In the genomic region with DNA sequence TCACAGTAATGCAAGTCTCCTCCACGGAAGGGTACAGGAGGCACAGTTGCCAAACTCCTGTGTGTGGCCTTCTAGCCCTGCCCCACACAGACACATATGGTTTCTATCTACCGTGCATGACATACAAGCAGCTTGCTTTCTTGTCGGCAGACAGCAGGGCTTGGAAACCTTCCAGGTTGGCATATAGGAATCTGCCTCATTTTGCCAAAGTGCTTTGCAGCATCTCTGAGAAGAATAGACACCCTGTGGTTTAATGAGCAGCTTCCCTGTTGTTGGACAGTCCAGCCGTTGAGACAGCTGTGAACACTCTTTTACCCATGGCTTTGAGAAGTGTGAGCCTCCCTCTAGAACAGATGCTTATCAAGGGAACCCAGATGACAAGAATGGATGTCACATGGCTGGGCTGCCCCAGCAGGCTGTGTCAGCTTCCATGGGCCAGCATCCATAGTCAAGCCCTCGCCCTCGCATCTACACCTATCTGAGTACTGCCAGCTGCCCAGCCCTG, we compare ENCODE assay signal across 9 mouse cellular contexts. TPM values are rescaled to one million over a fixed set of nuclear protein-coding genes. Genes with fewer than 3 reads are reported as not detected.
A peak's percentile ranks its signal among the peaks of the same experiment; 100 is the strongest.
DNase-seq lines count a peak whose midpoint lies in the region; ATAC-seq and TF ChIP-seq lines count a peak whose summit lies in the region.
"Had no signal": no experiment of that assay in that cellular context is flagged by ENCODE, and none has a peak within 500 bp of the region (broad histone marks: within the 10 kb centered on the region; RNA-seq: fewer than 3 reads in every experiment).

No protein-coding gene starts in this region.

- intact Hi-C loops in gastrocnemius, adult 2 months (cut with DNase I): loop anchor here (2.0 kb wide), 1 partner anchor 135 kb away; the partner anchor contains the start of gene Lcor

- no peaks in the 10 kb centered on the region; the same call in 1 of the 2 replicates for H3K27me3 ChIP-seq in hindbrain, embryonic 16.5 days (replicated peaks; ENCODE audit: control insufficient read depth, insufficient read depth, low read length)
- H3K27me3 ChIP-seq in kidney, embryonic 15.5 days: peaks cover 28% of the 10 kb centered on the region

- 0 out of 2 replicates have a peak overlapping the region, but pooled peaks have one; percentile 2 for H3K9ac ChIP-seq in hindbrain, embryonic 16.5 days (ENCODE audit: low read depth, low read length)
- no peak overlapping the region for H3K9ac ChIP-seq in kidney, embryonic 15.5 days

- peak overlapping the region; percentile 91 for H3K27ac ChIP-seq in gastrocnemius, adult 2 months
- peak overlapping the region; percentile 52; the same call in 1 of the 2 replicates for H3K27ac ChIP-seq in hindbrain, embryonic 16.5 days (ENCODE audit: low read depth, low read length)
- H3K27ac ChIP-seq in kidney, embryonic 15.5 days: no peak overlapping the region
- H3K27ac ChIP-seq: kidney, postnatal 0 days had no signal

- no peak overlapping the region for H3K4me2 ChIP-seq in hindbrain, embryonic 16.5 days (ENCODE audit: low read length)
- H3K4me2 ChIP-seq in kidney, embryonic 15.5 days: no peak overlapping the region

- 33% methylated on average over 6 of the region's 6 CpGs for WGBS in hindbrain, embryonic 16.5 days
- WGBS in kidney, embryonic 15.5 days: 43% methylated on average over 6 of the region's 6 CpGs

- ATAC-seq in hindbrain, embryonic 16.5 days: peak; percentile 56
- no peak for ATAC-seq in kidney, embryonic 15.5 days (replicated peaks; ENCODE audit: low FRiP score)

- H3K9me3 ChIP-seq in hindbrain, embryonic 16.5 days (ENCODE audit: control insufficient read depth, low read length): no peaks in the 10 kb centered on the region
- H3K9me3 ChIP-seq in kidney, embryonic 15.5 days (replicated peaks): no peaks in the 10 kb centered on the region

- H3K4me1 ChIP-seq in hindbrain, embryonic 16.5 days (ENCODE audit: control insufficient read depth, insufficient read depth, low read depth, low read length): peaks cover 30% of the 10 kb centered on the region
- H3K4me1 ChIP-seq in kidney, embryonic 15.5 days: peaks cover 21% of the 10 kb centered on the region; the same call in 1 of the 2 replicates

- no peak for DNase-seq in gastrocnemius, adult 2 months
- no peak for DNase-seq in gastrocnemius, postnatal 25 days
- peak; percentile 19 for DNase-seq in right cerebral cortex, postnatal 14 days
- no peak for DNase-seq in right cerebral cortex, adult 18-20 months
- DNase-seq in ovary, postnatal 10 days (ENCODE audit: low spot score): no peak
- DNase-seq in cerebellum, adult 9-11 months: no peak

- no peaks in the 10 kb centered on the region for H3K36me3 ChIP-seq in hindbrain, embryonic 16.5 days (ENCODE audit: control insufficient read depth, insufficient read depth, low read length)
- no peaks in the 10 kb centered on the region for H3K36me3 ChIP-seq in kidney, embryonic 15.5 days

- H3K4me3 ChIP-seq in gastrocnemius, adult 2 months: no peak overlapping the region
- no peak overlapping the region for H3K4me3 ChIP-seq in hindbrain, embryonic 16.5 days (ENCODE audit: low read length)
- H3K4me3 ChIP-seq in kidney, embryonic 15.5 days (replicated peaks): no peak overlapping the region

- no peak for TF ChIP-seq CTCF in gastrocnemius, adult 2 months (IDR thresholded peaks at IDR 0.05)

RNA-seq across cellular contexts. Expression of gene Gm340, which starts 36.0 kb away (rescaled TPM):
- 1 to 10 TPM; 6.3 TPM for total RNA-seq in gastrocnemius, adult 2 months (2021)
- 1 to 10 TPM; 4.4 to 5.0 TPM for total RNA-seq in gastrocnemius, postnatal 25 days (2021)
- 1.6 and 1.7 TPM in 2 replicates for polyA plus RNA-seq in hindbrain, embryonic 16.5 days (2015; fragmentation: Nextera tagmentation; extraction: Ambion mirVana)
- polyA plus RNA-seq in kidney, embryonic 15.5 days (2015; fragmentation: Nextera tagmentation; extraction: Ambion mirVana): 1.9 and 2.8 TPM in 2 replicates
